Mouse (Mus musculus) liver, postnatal 0 days (tissue): ENCODE measurements at regions not wholly inside any gene's neighbourhood (a gene's known extent, or its start where the extent isn't known, plus 50 kb on each side); places are given as distances from the start of the nearest gene placed in this dataset.

ENCODE experiments used
- CTCF ChIP-seq: sonication (generic); IDR thresholded peaks from 2 replicates; pipeline ENCODE4 v1.5.1; 2016; ENCODE audit warnings: antibody characterized with exemption, low read depth
- EP300 ChIP-seq: IDR thresholded peaks from 2 replicates; pipeline ENCODE4 v1.6.1; 2016; ENCODE audit warnings: antibody characterized with exemption, low read depth, mild to moderate bottlenecking

- TF ChIP-seq EP300 (no peak), CTCF (no peak)
Observed at GRCm38 (mm10) chr8:90130704-90131267, 217.4 kb downstream of the Tox3 start.
